Mouse (Mus musculus): ENCODE measurements around the gene Aida.
"Not testable (repeated sequence)": the region's sequence is repeated elsewhere in the genome, so short reads cannot be mapped to it uniquely, and the experiment has no call there.

The Aida gene

DNA sequence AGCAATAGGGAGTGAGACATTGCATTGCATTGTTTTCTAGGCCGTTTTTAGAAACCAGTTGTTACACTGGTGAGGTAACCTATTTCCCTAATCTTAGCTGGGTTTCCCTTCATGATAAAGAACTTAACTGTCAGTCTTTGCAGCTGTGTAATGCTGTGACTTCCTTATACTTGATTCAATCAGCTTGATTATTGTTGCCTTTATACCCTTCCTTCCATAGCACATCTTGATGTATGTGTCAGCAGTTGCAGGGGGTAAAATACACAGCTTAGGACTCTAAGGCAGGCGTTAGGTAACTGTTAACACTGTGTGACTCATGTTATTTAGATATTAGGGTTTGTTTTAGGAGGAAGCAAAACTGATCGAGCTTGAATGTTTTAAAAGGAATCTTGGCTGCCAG lies 24.3 kb downstream of the Aida start:
- in situ Hi-C loops (cut with MboI) = no loop called here

DNA sequence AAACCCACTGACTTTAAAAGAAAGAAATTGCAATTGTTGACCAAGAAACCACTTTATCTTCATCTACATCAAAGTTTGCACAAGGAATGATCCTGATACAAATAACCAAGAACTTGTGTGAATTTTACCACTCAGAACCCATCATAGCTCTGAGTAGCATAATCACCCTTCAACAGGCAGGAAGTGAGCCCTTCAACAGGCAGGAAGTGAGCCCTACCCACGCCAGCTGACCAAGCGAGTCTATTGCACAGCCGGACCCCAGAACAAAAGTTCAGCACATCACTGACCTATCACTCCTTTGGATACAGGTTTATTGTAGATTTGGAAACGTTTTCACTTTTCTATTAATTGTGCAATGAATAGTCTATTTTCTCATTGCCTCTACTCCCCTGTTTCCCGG lies 26.1 kb downstream of the Aida start:
- in situ Hi-C loops (cut with MboI) = not testable (repeated sequence)

DNA sequence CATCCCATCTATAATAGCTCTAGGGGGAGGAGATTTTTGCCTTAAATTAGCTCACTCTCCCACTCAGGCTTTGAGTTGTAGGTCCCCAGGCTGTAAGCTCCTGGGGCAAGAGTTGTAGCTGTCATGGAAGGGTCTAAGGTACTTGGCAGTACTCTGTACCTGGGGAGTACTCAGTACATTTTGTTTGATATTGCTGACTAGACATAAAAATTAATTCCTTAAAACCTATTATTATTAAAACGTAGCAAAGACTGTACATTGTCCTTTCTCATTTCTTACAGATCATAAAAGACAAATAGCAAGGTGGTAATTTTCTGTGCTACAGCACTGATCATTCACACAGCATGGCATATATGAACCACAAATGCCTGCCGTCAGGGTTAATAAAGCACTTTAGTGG lies 27.5 kb downstream of the Aida start:
- in situ Hi-C loops (cut with MboI) = no loop called here

GRCm38 (mm10) chr1:183324433-183324832 lies 28.0 kb downstream of the Aida start:
- in situ Hi-C loops (cut with MboI) = no loop called here

- in situ Hi-C loops (cut with MboI) = no loop called here
Measured at GRCm38 (mm10) chr1:183327171-183327570, 30.8 kb downstream of the Aida start.

DNA sequence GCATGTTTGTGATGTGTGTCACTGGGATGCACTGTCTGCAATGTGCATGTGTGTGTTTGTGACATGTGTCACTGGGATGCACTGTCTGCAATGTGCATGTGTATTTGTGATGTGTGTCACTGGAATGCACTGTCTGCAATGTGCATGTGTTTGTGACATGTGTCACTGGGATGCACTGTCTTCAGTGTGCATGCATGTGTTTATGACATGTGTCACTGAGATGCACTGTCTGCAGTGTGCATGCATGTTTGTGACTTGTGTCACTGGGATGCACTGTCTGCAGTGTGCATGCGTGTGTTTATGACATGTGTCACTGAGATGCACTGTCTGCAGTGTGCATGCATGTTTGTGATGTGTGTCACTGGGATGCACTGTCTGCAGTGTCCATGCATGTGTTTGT lies 46.5 kb downstream of the Aida start:
- in situ Hi-C loops (cut with MboI) = not testable (repeated sequence)

- in situ Hi-C loops (cut with MboI) = no loop called here
Measured at GRCm38 (mm10) chr1:183344886-183345816, 48.8 kb downstream of the Aida start.

- in situ Hi-C loops (cut with MboI) = no loop called here
Measured at GRCm38 (mm10) chr1:183345817-183346195, 49.4 kb downstream of the Aida start.

DNA sequence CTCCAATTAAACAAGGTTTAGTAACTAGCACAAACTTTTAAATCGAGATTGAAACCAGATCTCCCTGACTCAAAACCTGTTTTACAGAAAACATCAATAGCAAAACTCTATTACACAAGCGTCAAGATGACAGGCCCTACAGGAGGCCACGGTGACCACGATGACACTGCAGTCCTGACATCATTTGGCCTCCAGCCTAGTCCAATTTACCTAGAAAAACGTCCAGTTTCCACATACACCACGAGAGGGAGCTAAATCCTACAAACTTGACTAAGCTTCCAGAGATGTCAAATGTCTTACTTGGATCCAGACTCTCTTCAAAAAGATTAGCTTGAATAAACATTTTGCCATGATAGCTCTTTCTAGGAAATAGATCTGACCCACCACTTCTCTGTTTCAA lies 53.5 kb downstream of the Aida start:
- in situ Hi-C loops (cut with MboI) = no loop called here

GRCm38 (mm10) chr1:183358901-183359300 lies 62.5 kb downstream of the Aida start:
- in situ Hi-C loops (cut with MboI) = no loop called here

GRCm38 (mm10) chr1:183362301-183362700 lies 65.9 kb downstream of the Aida start:
- in situ Hi-C loops (cut with MboI) = no loop called here

- in situ Hi-C loops (cut with MboI) = no loop called here
Measured at GRCm38 (mm10) chr1:183362729-183363576, 66.6 kb downstream of the Aida start.

DNA sequence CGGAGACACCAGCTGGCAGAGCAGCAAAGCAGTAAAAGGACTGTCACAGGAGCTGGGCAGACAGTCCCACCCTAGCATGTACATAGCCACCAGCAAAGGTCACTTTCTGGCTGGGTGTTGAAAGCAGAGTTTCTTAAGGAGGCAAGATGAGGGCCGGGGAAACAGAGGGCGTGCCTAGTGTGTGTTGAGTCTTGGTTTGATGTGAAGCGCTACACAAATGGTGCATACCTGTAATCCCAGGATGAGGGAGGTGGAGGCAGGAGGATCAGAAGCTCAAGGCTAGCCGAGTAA lies 67.1 kb downstream of the Aida start:
- in situ Hi-C loops (cut with MboI) = no loop called here

- in situ Hi-C loops (cut with MboI) = no loop called here
Measured at GRCm38 (mm10) chr1:183366361-183366760, 70.0 kb downstream of the Aida start.

GRCm38 (mm10) chr1:183368601-183369400 lies 72.4 kb downstream of the Aida start:
- in situ Hi-C loops (cut with MboI) = no loop called here

GRCm38 (mm10) chr1:183369427-183370014 lies 73.1 kb downstream of the Aida start, which contains the start of gene Mia3:
Mia3 (minus strand) TSS chr1:183369553.
- in situ Hi-C loops (cut with MboI) = no loop called here

DNA sequence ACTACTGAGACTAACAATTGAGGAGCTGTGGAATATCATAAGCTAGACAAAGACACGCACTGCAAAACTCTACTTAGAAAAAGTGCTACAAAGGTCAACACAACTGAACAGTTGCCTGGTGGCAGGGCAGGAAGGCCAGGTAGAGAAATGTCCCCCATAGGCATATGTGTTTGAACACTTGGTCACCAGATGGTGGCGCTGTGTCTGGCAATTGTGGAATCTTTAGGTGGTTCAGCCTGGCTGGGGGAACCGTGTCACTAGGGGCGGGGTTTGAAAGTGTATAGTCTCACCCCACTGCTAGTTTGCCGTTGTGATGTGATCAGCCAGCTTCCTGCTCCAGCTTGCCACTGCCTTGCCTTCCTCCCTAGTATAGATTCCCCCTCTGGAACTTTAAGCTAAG lies 78.3 kb downstream of the Aida start:
- in situ Hi-C loops (cut with MboI) = no loop called here
